Mouse (Mus musculus) spleen, adult 2 months (tissue): ENCODE results near the gene Kbtbd2.

Source experiments
- CTCF ChIP-seq: fragments of 200-500 bp; IDR thresholded peaks from 2 replicates; pipeline ENCODE4 v1.5.1; 2011; ENCODE audit warnings: mild to moderate bottlenecking, inconsistent platforms; ENCODE audit not compliant: insufficient read depth, insufficient read length, insufficient replicate concordance; ENCODE audit errors: extremely low read depth
- POLR2A ChIP-seq: fragments of 200-500 bp; IDR thresholded peaks from 2 replicates; pipeline ENCODE4 v1.6.1; 2011; ENCODE audit warnings: low read depth, low read length, inconsistent platforms

DNA sequence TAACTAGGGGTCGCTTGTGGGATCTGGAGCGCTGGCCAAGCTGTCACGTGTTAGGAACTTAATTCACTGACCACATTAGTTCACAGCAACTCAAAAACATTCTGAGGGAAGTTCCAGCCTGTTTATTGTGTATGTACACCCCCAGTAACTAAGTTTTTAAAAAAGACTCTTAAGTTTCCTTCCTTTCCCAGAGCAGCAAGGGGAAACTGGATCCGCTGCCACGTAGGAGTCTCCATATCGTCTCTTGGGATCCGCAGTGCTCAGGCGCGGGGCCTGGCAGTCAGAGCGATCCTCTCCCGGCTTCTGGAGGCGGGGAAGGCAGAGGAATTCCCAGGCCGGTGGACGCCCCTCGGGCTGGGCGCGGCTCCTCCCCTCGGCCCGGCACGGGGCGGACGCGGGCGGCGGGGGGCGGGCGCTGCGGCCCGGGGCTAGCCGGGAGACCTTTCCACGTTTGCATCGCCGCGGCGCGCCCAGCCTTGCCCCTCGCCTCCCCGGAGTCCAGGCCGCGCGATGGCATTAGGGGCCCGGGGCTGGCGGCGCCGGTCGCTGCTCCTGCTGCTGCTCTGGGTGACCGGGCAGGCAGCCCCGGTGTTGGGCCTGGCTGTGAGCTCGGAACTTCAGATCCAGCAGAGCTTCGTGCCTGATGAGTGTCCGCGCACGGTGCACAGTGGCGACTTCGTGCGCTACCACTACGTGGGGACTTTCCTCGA, 34.2 kb upstream of the Kbtbd2 start, which contains the start of gene Fkbp9:
- TF ChIP-seq CTCF (no peak), POLR2A (no peak)
